Mouse (Mus musculus) neural tube, embryonic 11.5 days (tissue): ENCODE results near the gene Jagn1. TPM values are rescaled to one million over a fixed set of nuclear protein-coding genes. Genes with fewer than 3 reads are reported as not detected.
A peak's percentile ranks its signal among the peaks of the same experiment; 100 is the strongest.

Source experiments
- ATAC-seq: fragments of 200-750 bp; cut with Nextera tagmentation; 2 replicates; pipeline ENCODE4 v1.8.0; 2017; ENCODE audit warnings: moderate number of reproducible peaks, mild to moderate bottlenecking, moderate TSS enrichment, moderate library complexity; ENCODE audit not compliant: insufficient read depth, low FRiP score, low TSS enrichment
- DNase-seq: peaks from one replicate; pipeline ENCODE4 v3.0.0-alpha.2; 2015; ENCODE audit warnings: low spot score
- H3K27ac ChIP-seq: fragments of 300-500 bp; sonication (generic); 2 replicates; pipeline ENCODE4 v1.5.1; 2014; ENCODE audit warnings: low read depth, mild to moderate bottlenecking, low read length
- H3K27me3 ChIP-seq: fragments of 300-500 bp; sonication (generic); 2 replicates; pipeline ENCODE4 v1.6.1; 2014; ENCODE audit warnings: mild to moderate bottlenecking, low read length, mixed read lengths; ENCODE audit not compliant: control insufficient read depth, insufficient read depth
- H3K36me3 ChIP-seq: fragments of 300-500 bp; sonication (generic); 2 replicates; pipeline ENCODE4 v1.6.1; 2014; ENCODE audit warnings: mild to moderate bottlenecking, low read length, moderate library complexity, mixed read lengths; ENCODE audit not compliant: control insufficient read depth, insufficient read depth
- H3K4me1 ChIP-seq: fragments of 300-500 bp; sonication (generic); 2 replicates; pipeline ENCODE4 v1.6.1; 2014; ENCODE audit warnings: low read length, mixed read lengths; ENCODE audit not compliant: control insufficient read depth, insufficient read depth
- H3K4me2 ChIP-seq: fragments of 300-500 bp; sonication (generic); 2 replicates; pipeline ENCODE4 v1.6.1; 2014; ENCODE audit warnings: low read depth, mild to moderate bottlenecking, moderate library complexity
- H3K4me3 ChIP-seq: fragments of 300-500 bp; sonication (generic); 2 replicates; pipeline ENCODE4 v1.5.1; 2014; ENCODE audit warnings: low read depth, low read length
- H3K9ac ChIP-seq: fragments of 300-500 bp; sonication (generic); 2 replicates; pipeline ENCODE4 v1.6.1; 2014; ENCODE audit warnings: mild to moderate bottlenecking, low read length
- H3K9me3 ChIP-seq: fragments of 300-500 bp; sonication (generic); 2 replicates; pipeline ENCODE4 v1.6.1; 2016; ENCODE audit warnings: low read length; ENCODE audit not compliant: control insufficient read depth
- WGBS: fragments of 180-500 bp; shearing (Covaris S2); extraction: QIAGEN DNeasy Blood & Tissue Kit; methylation state at CpG from one replicate; pipeline ENCODE4 v1.1.7; 2014; 5-methylcytosine and 5-hydroxymethylcytosine counted together
- microRNA-seq: library from miRNA; unstranded; fragments of <30 nt; microRNA quantifications from one replicate; pipeline ENCODE4, GENCODE M21; 2016
- polyA plus RNA-seq: library from polyadenylated mRNA; unstranded; fragments of >200 nt; fragmentation: Nextera tagmentation; extraction: Ambion mirVana; gene quantifications from 2 replicates; pipeline ENCODE4 v1.2.1, GENCODE M21; 2014

The Jagn1 gene
- polyA plus RNA-seq, 1 experiment from 2014 or later, result 75.9 TPM

- Histone ChIP-seq H3K27ac (no peak overlapping the region), H3K27me3 (no peaks in the 10 kb centered on the region), H3K4me2 (no peak overlapping the region), H3K36me3 (peaks cover 5% of the 10 kb centered on the region; the same call in 1 of the 2 replicates), H3K9me3 (no peaks in the 10 kb centered on the region), H3K9ac (no peak overlapping the region), H3K4me1 (peaks cover under 1% of the 10 kb centered on the region), H3K4me3 (no peak overlapping the region)
- 92% methylated on average over 14 of the region's 14 CpGs for WGBS
- ATAC-seq (no peak), DNase-seq (no peak)
Observed at GRCm38 (mm10) chr6:113489410-113489809, 47.0 kb downstream of the Jagn1 start.

- Histone ChIP-seq H3K27ac (no peak overlapping the region), H3K4me3 (no peak overlapping the region), H3K27me3 (peaks cover 7% of the 10 kb centered on the region), H3K9me3 (no peaks in the 10 kb centered on the region), H3K4me1 (peaks cover 7% of the 10 kb centered on the region; the same call in 1 of the 2 replicates), H3K4me2 (no peak overlapping the region), H3K9ac (no peak overlapping the region), H3K36me3 (peaks cover 5% of the 10 kb centered on the region; the same call in 1 of the 2 replicates)
- ATAC-seq, result no peak
- WGBS, result 76% methylated on average over 24 of the region's 24 CpGs
- no peak for DNase-seq
Observed at GRCm38 (mm10) chr6:113492101-113492864, 49.9 kb downstream of the Jagn1 start.

GRCm38 (mm10) chr6:113494258-113494788 is 52.0 kb downstream of the Jagn1 start:
- peaks cover 7% of the 10 kb centered on the region; the same call in 1 of the 2 replicates for H3K4me1 ChIP-seq
- 2% methylated on average over 46 of the region's 54 CpGs for WGBS
- H3K27ac ChIP-seq, result no peak overlapping the region
- peak overlapping the region; percentile 50 for H3K9ac ChIP-seq
- H3K4me2 ChIP-seq, result peak overlapping the region; percentile 56
- H3K36me3 ChIP-seq, result peaks cover 4% of the 10 kb centered on the region; the same call in 1 of the 2 replicates
- peaks cover 7% of the 10 kb centered on the region for H3K27me3 ChIP-seq
- no peaks in the 10 kb centered on the region for H3K9me3 ChIP-seq
- DNase-seq (peak; percentile 84), ATAC-seq (peak; percentile 77)
- H3K4me3 ChIP-seq, result peak overlapping the region; percentile 29

- H3K4me3 ChIP-seq, result peak overlapping the region; percentile 29; the same call in 1 of the 2 replicates
- H3K9me3 ChIP-seq, result no peaks in the 10 kb centered on the region
- peaks cover 7% of the 10 kb centered on the region for H3K27me3 ChIP-seq
- peak overlapping the region; percentile 50 for H3K9ac ChIP-seq
- ATAC-seq, result no peak
- WGBS, result 51% methylated on average over 28 of the region's 28 CpGs
- H3K4me1 ChIP-seq, result peaks cover 7% of the 10 kb centered on the region; the same call in 1 of the 2 replicates
- H3K27ac ChIP-seq, result no peak overlapping the region
- peak overlapping the region; percentile 56 for H3K4me2 ChIP-seq
- DNase-seq, result no peak
- peaks cover under 1% of the 10 kb centered on the region; the same call in 1 of the 2 replicates for H3K36me3 ChIP-seq
Observed at GRCm38 (mm10) chr6:113495071-113495675, 52.8 kb downstream of the Jagn1 start.

Small RNAs within 50 kb of the gene (microRNA-seq; reads per million reads assigned to microRNA genes)
- gene Gm24387, result not detected

Other genes starting within 250 kb of the Jagn1 start
- gene Lhfpl4, start 247.2 kb upstream of the Jagn1 start, polyA plus RNA-seq, result 6.7 and 6.9 TPM in 2 replicates
- gene Mtmr14, start 204.7 kb upstream of the Jagn1 start, polyA plus RNA-seq, result 47.4 and 53.5 TPM in 2 replicates
- gene Cpne9, start 160.3 kb upstream of the Jagn1 start, polyA plus RNA-seq, result 0.08 and 0.18 TPM in 2 replicates
- 27.1 and 28.4 TPM in 2 replicates for gene Brpf1, start 135.4 kb upstream of the Jagn1 start, polyA plus RNA-seq
- gene Ogg1, start 115.6 kb upstream of the Jagn1 start, polyA plus RNA-seq, result 13.1 and 14.0 TPM in 2 replicates
- gene Camk1, start 98.6 kb upstream of the Jagn1 start, polyA plus RNA-seq, result 50.8 and 56.0 TPM in 2 replicates
- 56.3 and 60.7 TPM in 2 replicates for gene Tada3, start 64.7 kb upstream of the Jagn1 start, polyA plus RNA-seq
- 202 and 215 TPM in 2 replicates for gene Arpc4, start 64.5 kb upstream of the Jagn1 start, polyA plus RNA-seq
- 3.4 and 4.3 TPM in 2 replicates for gene Ttll3, start 53.3 kb upstream of the Jagn1 start, polyA plus RNA-seq
- gene Rpusd3, start 23.2 kb upstream of the Jagn1 start, polyA plus RNA-seq, result 27.7 and 27.9 TPM in 2 replicates
- gene Cidec, start 6.8 kb upstream of the Jagn1 start, polyA plus RNA-seq, result 0.19 TPM in 1 of 2 replicates, not detected in the other
- gene Il17re, start 15.9 kb downstream of the Jagn1 start, polyA plus RNA-seq, result 0.77 and 0.78 TPM in 2 replicates
- 3.2 and 3.4 TPM in 2 replicates for gene Il17rc, start 28.9 kb downstream of the Jagn1 start, polyA plus RNA-seq
- 33.6 and 41.1 TPM in 2 replicates for gene Creld1, start 40.7 kb downstream of the Jagn1 start, polyA plus RNA-seq
- gene Prrt3, start 59.4 kb downstream of the Jagn1 start, polyA plus RNA-seq, result 0.91 and 0.94 TPM in 2 replicates
- gene Emc3, start 89.1 kb downstream of the Jagn1 start, polyA plus RNA-seq, result 82.4 and 89.4 TPM in 2 replicates
- 13.6 and 15.7 TPM in 2 replicates for gene Fancd2, start 89.1 kb downstream of the Jagn1 start, polyA plus RNA-seq
- not detected in 2 replicates for gene Fancd2os, start 158.1 kb downstream of the Jagn1 start, polyA plus RNA-seq
- 220 and 232 TPM in 2 replicates for gene Brk1, start 162.2 kb downstream of the Jagn1 start, polyA plus RNA-seq
- 64.9 and 68.2 TPM in 2 replicates for gene Vhl, start 181.4 kb downstream of the Jagn1 start, polyA plus RNA-seq
- gene Irak2, start 195.9 kb downstream of the Jagn1 start, polyA plus RNA-seq, result 2.4 and 2.6 TPM in 2 replicates